Mouse (Mus musculus) heart, embryonic 11.5 days (tissue): ENCODE results near the gene Pcdh11x. TPM values are rescaled to one million over a fixed set of nuclear protein-coding genes. Genes with fewer than 3 reads are reported as not detected.
"Not testable (repeated sequence)": the region's sequence is repeated elsewhere in the genome, so short reads cannot be mapped to it uniquely, and the experiment has no call there.

Source experiments
- ATAC-seq: fragments of 200-750 bp; cut with Nextera tagmentation; replicated peaks from 2 replicates; pipeline ENCODE4 v1.8.0; 2017; ENCODE audit warnings: moderate library complexity; ENCODE audit not compliant: insufficient number of reproducible peaks, low FRiP score, low TSS enrichment
- H3K27ac ChIP-seq: fragments of 300-500 bp; sonication (generic); 2 replicates; pipeline ENCODE4 v1.5.1; 2014; ENCODE audit warnings: mild to moderate bottlenecking, low read depth, low read length
- H3K27me3 ChIP-seq: fragments of 300-500 bp; sonication (generic); 2 replicates; pipeline ENCODE4 v1.6.1; 2014; ENCODE audit warnings: mild to moderate bottlenecking, low read length, mixed read lengths; ENCODE audit not compliant: control insufficient read depth, insufficient read depth
- H3K36me3 ChIP-seq: fragments of 300-500 bp; sonication (generic); 2 replicates; pipeline ENCODE4 v1.6.1; 2014; ENCODE audit warnings: mild to moderate bottlenecking, low read length, moderate library complexity, mixed read lengths; ENCODE audit not compliant: control insufficient read depth, insufficient read depth
- H3K4me1 ChIP-seq: fragments of 300-500 bp; sonication (generic); 2 replicates; pipeline ENCODE4 v1.6.1; 2014; ENCODE audit warnings: low read length; ENCODE audit not compliant: control insufficient read depth, insufficient read depth
- H3K4me2 ChIP-seq: fragments of 300-500 bp; sonication (generic); 2 replicates; pipeline ENCODE4 v1.6.1; 2014; ENCODE audit warnings: mild to moderate bottlenecking, moderate library complexity
- H3K4me3 ChIP-seq: fragments of 300-500 bp; sonication (generic); 2 replicates; pipeline ENCODE4 v1.5.1; 2014; ENCODE audit warnings: low read depth, low read length
- H3K9ac ChIP-seq: fragments of 300-500 bp; sonication (generic); 2 replicates; pipeline ENCODE4 v1.6.1; 2014; ENCODE audit warnings: mild to moderate bottlenecking, low read depth, low read length, moderate library complexity
- H3K9me3 ChIP-seq: fragments of 300-500 bp; sonication (generic); replicated peaks from 2 replicates; pipeline ENCODE4 v1.6.1; 2016; ENCODE audit warnings: low read length; ENCODE audit not compliant: control insufficient read depth
- WGBS: fragments of 180-500 bp; shearing (Covaris S2); extraction: QIAGEN DNeasy Blood & Tissue Kit; methylation state at CpG from one replicate; pipeline ENCODE4 v1.1.7; 2014; ENCODE audit not compliant: insufficient replicate concordance; 5-methylcytosine and 5-hydroxymethylcytosine counted together
- polyA plus RNA-seq: library from polyadenylated mRNA; unstranded; fragments of >200 nt; fragmentation: Nextera tagmentation; extraction: Ambion mirVana; gene quantifications from 2 replicates; pipeline ENCODE4 v1.2.1, GENCODE M21; 2014

Gene Pcdh11x
- polyA plus RNA-seq, 1 experiment from 2014 or later: 5.8 TPM

GRCm38 (mm10) chrX:120312995-120313394, 22.9 kb downstream of the Pcdh11x start, which contains the start of gene H2afb3:
Gene H2afb3 (minus strand): TSS chrX:120313095.
- not testable (repeated sequence) for H3K27me3 ChIP-seq, H3K4me2 ChIP-seq, H3K9me3 ChIP-seq, ATAC-seq, H3K4me3 ChIP-seq, H3K27ac ChIP-seq, H3K4me1 ChIP-seq, H3K36me3 ChIP-seq, H3K9ac ChIP-seq
- 76% methylated on average over 9 of the region's 10 CpGs for WGBS

GRCm38 (mm10) chrX:120466225-120466624, 176.2 kb downstream of the Pcdh11x start:
- Histone ChIP-seq H3K4me3 (no peak overlapping the region), H3K9ac (no peak overlapping the region), H3K27ac (no peak overlapping the region), H3K9me3 (no peaks in the 10 kb centered on the region), H3K36me3 (no peaks in the 10 kb centered on the region), H3K4me2 (no peak overlapping the region), H3K27me3 (no peaks in the 10 kb centered on the region), H3K4me1 (no peaks in the 10 kb centered on the region)
- 53% methylated on average over 1 of the region's 1 CpGs for WGBS
- ATAC-seq: no peak

GRCm38 (mm10) chrX:120486428-120486827, 196.4 kb downstream of the Pcdh11x start:
- Histone ChIP-seq H3K9ac (no peak overlapping the region), H3K4me2 (no peak overlapping the region), H3K27me3 (no peaks in the 10 kb centered on the region), H3K4me3 (no peak overlapping the region), H3K36me3 (no peaks in the 10 kb centered on the region), H3K27ac (no peak overlapping the region), H3K4me1 (no peaks in the 10 kb centered on the region), H3K9me3 (no peaks in the 10 kb centered on the region)
- no peak for ATAC-seq

- no peaks in the 10 kb centered on the region for H3K27me3 ChIP-seq
- H3K9me3 ChIP-seq: no peaks in the 10 kb centered on the region
- no peak overlapping the region for H3K27ac ChIP-seq
- H3K36me3 ChIP-seq: no peaks in the 10 kb centered on the region
- H3K4me1 ChIP-seq: no peaks in the 10 kb centered on the region
- no peak for ATAC-seq
- H3K4me2 ChIP-seq: no peak overlapping the region
- WGBS: 76% methylated on average over 3 of the region's 3 CpGs
- H3K4me3 ChIP-seq: no peak overlapping the region
- no peak overlapping the region for H3K9ac ChIP-seq
These were observed 234.9 kb downstream of the Pcdh11x start for GRCm38 (mm10) chrX:120524986-120525385.

- Histone ChIP-seq H3K4me3 (no peak overlapping the region), H3K27me3 (no peaks in the 10 kb centered on the region), H3K9ac (no peak overlapping the region), H3K9me3 (no peaks in the 10 kb centered on the region), H3K4me1 (no peaks in the 10 kb centered on the region), H3K4me2 (no peak overlapping the region), H3K36me3 (no peaks in the 10 kb centered on the region), H3K27ac (no peak overlapping the region)
- ATAC-seq: no peak
- WGBS: 77% methylated on average over 1 of the region's 1 CpGs
These were observed 309.2 kb downstream of the Pcdh11x start for GRCm38 (mm10) chrX:120599309-120599708.

GRCm38 (mm10) chrX:120618460-120618859, 328.4 kb downstream of the Pcdh11x start:
- H3K9me3 ChIP-seq: no peaks in the 10 kb centered on the region
- no peak for ATAC-seq
- H3K9ac ChIP-seq: no peak overlapping the region
- H3K27me3 ChIP-seq: no peaks in the 10 kb centered on the region
- H3K36me3 ChIP-seq: no peaks in the 10 kb centered on the region
- H3K4me2 ChIP-seq: no peak overlapping the region
- no peaks in the 10 kb centered on the region for H3K4me1 ChIP-seq
- no peak overlapping the region for H3K27ac ChIP-seq
- H3K4me3 ChIP-seq: no peak overlapping the region
- WGBS: 47% methylated on average over 4 of the region's 4 CpGs

- H3K9ac ChIP-seq, H3K36me3 ChIP-seq, H3K4me2 ChIP-seq, H3K9me3 ChIP-seq, H3K27me3 ChIP-seq, H3K4me3 ChIP-seq, H3K4me1 ChIP-seq, ATAC-seq, H3K27ac ChIP-seq: not testable (repeated sequence)
- WGBS: 75% methylated on average over 1 of the region's 1 CpGs
These were observed 380.2 kb downstream of the Pcdh11x start for GRCm38 (mm10) chrX:120670236-120670635.

GRCm38 (mm10) chrX:120734144-120734543, 444.1 kb downstream of the Pcdh11x start:
- H3K36me3 ChIP-seq: no peaks in the 10 kb centered on the region
- H3K4me2 ChIP-seq: no peak overlapping the region
- no peaks in the 10 kb centered on the region for H3K9me3 ChIP-seq
- no peaks in the 10 kb centered on the region for H3K27me3 ChIP-seq
- H3K4me1 ChIP-seq: no peaks in the 10 kb centered on the region
- H3K9ac ChIP-seq: no peak overlapping the region
- H3K27ac ChIP-seq: no peak overlapping the region
- no peak for ATAC-seq
- H3K4me3 ChIP-seq: no peak overlapping the region

- WGBS: 22% methylated on average over 1 of the region's 1 CpGs
- no peaks in the 10 kb centered on the region for H3K36me3 ChIP-seq
- H3K9me3 ChIP-seq: no peaks in the 10 kb centered on the region
- no peak overlapping the region for H3K4me2 ChIP-seq
- ATAC-seq: no peak
- H3K9ac ChIP-seq: no peak overlapping the region
- H3K4me1 ChIP-seq: no peaks in the 10 kb centered on the region
- H3K27me3 ChIP-seq: no peaks in the 10 kb centered on the region
- no peak overlapping the region for H3K27ac ChIP-seq
- H3K4me3 ChIP-seq: no peak overlapping the region
These were observed 445.7 kb downstream of the Pcdh11x start for GRCm38 (mm10) chrX:120735792-120736191.
